Mouse (Mus musculus) neural tube, embryonic 12.5 days (tissue): ENCODE results near the gene Rtf2. TPM values are rescaled to one million over a fixed set of nuclear protein-coding genes. Genes with fewer than 3 reads are reported as not detected.

Source experiments
- ATAC-seq: fragments of 200-750 bp; cut with Nextera tagmentation; 2 replicates; pipeline ENCODE4 v1.8.0; 2017; ENCODE audit warnings: low read depth, mild to moderate bottlenecking, moderate TSS enrichment, moderate library complexity; ENCODE audit not compliant: low FRiP score
- H3K27ac ChIP-seq: fragments of 300-500 bp; sonication (generic); 2 replicates; pipeline ENCODE4 v1.5.1; 2016
- H3K27me3 ChIP-seq: fragments of 300-500 bp; sonication (generic); replicated peaks from 2 replicates; pipeline ENCODE4 v1.6.1; 2016; ENCODE audit warnings: mild to moderate bottlenecking
- H3K36me3 ChIP-seq: fragments of 300-500 bp; sonication (generic); 2 replicates; pipeline ENCODE4 v1.6.1; 2016; ENCODE audit warnings: mild to moderate bottlenecking
- H3K4me1 ChIP-seq: fragments of 300-500 bp; sonication (generic); 2 replicates; pipeline ENCODE4 v1.6.1; 2016
- H3K4me2 ChIP-seq: fragments of 300-500 bp; sonication (generic); replicated peaks from 2 replicates; pipeline ENCODE4 v1.6.1; 2016; ENCODE audit warnings: mild to moderate bottlenecking
- H3K4me3 ChIP-seq: fragments of 300-500 bp; sonication (generic); 2 replicates; pipeline ENCODE4 v1.5.1; 2016
- H3K9ac ChIP-seq: fragments of 300-500 bp; sonication (generic); 2 replicates; pipeline ENCODE4 v1.6.1; 2016; ENCODE audit warnings: mild to moderate bottlenecking
- H3K9me3 ChIP-seq: fragments of 300-500 bp; sonication (generic); 2 replicates; pipeline ENCODE4 v1.6.1; 2016; ENCODE audit warnings: mild to moderate bottlenecking
- WGBS: fragments of 180-500 bp; shearing (Covaris S2); methylation state at CpG from one replicate; pipeline ENCODE4 v1.1.7; 2016; 5-methylcytosine and 5-hydroxymethylcytosine counted together
- polyA plus RNA-seq: library from polyadenylated mRNA; unstranded; fragments of >200 nt; fragmentation: Nextera tagmentation; extraction: Ambion mirVana; gene quantifications from 2 replicates; pipeline ENCODE4 v1.2.1, GENCODE M21; 2016

The Rtf2 gene
- polyA plus RNA-seq, 1 experiment from 2014 or later = 105 TPM

- Histone ChIP-seq H3K27me3 (no peaks in the 10 kb centered on the region), H3K4me3 (no peak overlapping the region), H3K36me3 (no peaks in the 10 kb centered on the region), H3K4me2 (no peak overlapping the region), H3K4me1 (0 out of 2 replicates have a peak, but pooled peaks cover 9% of the 10 kb centered on the region), H3K9me3 (no peaks in the 10 kb centered on the region), H3K27ac (no peak overlapping the region), H3K9ac (no peak overlapping the region)
- 90% methylated on average over 2 of the region's 2 CpGs for WGBS
- ATAC-seq = no peak
Observed at GRCm38 (mm10) chr2:172410686-172411085, 29.7 kb upstream of the Rtf2 start.

GRCm38 (mm10) chr2:172411091-172411490 is 29.3 kb upstream of the Rtf2 start:
- H3K9ac ChIP-seq = no peak overlapping the region
- no peaks in the 10 kb centered on the region for H3K9me3 ChIP-seq
- no peaks in the 10 kb centered on the region for H3K27me3 ChIP-seq
- H3K27ac ChIP-seq = no peak overlapping the region
- H3K36me3 ChIP-seq = no peaks in the 10 kb centered on the region
- no peak overlapping the region for H3K4me3 ChIP-seq
- no peak overlapping the region for H3K4me2 ChIP-seq
- H3K4me1 ChIP-seq = 0 out of 2 replicates have a peak, but pooled peaks cover 9% of the 10 kb centered on the region
- WGBS = 78% methylated on average over 11 of the region's 11 CpGs
- no peak for ATAC-seq

- no peak overlapping the region for H3K9ac ChIP-seq
- no peaks in the 10 kb centered on the region for H3K9me3 ChIP-seq
- 0 out of 2 replicates have a peak, but pooled peaks cover 9% of the 10 kb centered on the region for H3K4me1 ChIP-seq
- no peaks in the 10 kb centered on the region for H3K27me3 ChIP-seq
- no peak overlapping the region for H3K27ac ChIP-seq
- no peaks in the 10 kb centered on the region for H3K36me3 ChIP-seq
- no peak overlapping the region for H3K4me3 ChIP-seq
- 25% methylated on average over 9 of the region's 9 CpGs for WGBS
- peak overlapping the region; percentile 28; the same call in 1 of the 2 replicates for H3K4me2 ChIP-seq
- peak; percentile 56 for ATAC-seq
Observed at GRCm38 (mm10) chr2:172412454-172412853, 27.9 kb upstream of the Rtf2 start.

GRCm38 (mm10) chr2:172413273-172413672 is 27.1 kb upstream of the Rtf2 start:
- Histone ChIP-seq H3K27me3 (no peaks in the 10 kb centered on the region), H3K4me2 (no peak overlapping the region), H3K9ac (no peak overlapping the region), H3K27ac (no peak overlapping the region), H3K36me3 (no peaks in the 10 kb centered on the region), H3K9me3 (no peaks in the 10 kb centered on the region), H3K4me3 (no peak overlapping the region), H3K4me1 (0 out of 2 replicates have a peak, but pooled peaks cover 9% of the 10 kb centered on the region)
- 32% methylated on average over 4 of the region's 4 CpGs for WGBS
- no peak for ATAC-seq

- H3K27ac ChIP-seq = no peak overlapping the region
- WGBS = 51% methylated on average over 5 of the region's 5 CpGs
- no peaks in the 10 kb centered on the region for H3K27me3 ChIP-seq
- no peak overlapping the region for H3K9ac ChIP-seq
- no peaks in the 10 kb centered on the region for H3K9me3 ChIP-seq
- H3K4me2 ChIP-seq = no peak overlapping the region
- H3K4me3 ChIP-seq = no peak overlapping the region
- H3K36me3 ChIP-seq = no peaks in the 10 kb centered on the region
- 0 out of 2 replicates have a peak, but pooled peaks cover 9% of the 10 kb centered on the region for H3K4me1 ChIP-seq
- no peak for ATAC-seq
Observed at GRCm38 (mm10) chr2:172413894-172414293, 26.5 kb upstream of the Rtf2 start.

- no peak overlapping the region for H3K27ac ChIP-seq
- H3K4me3 ChIP-seq = no peak overlapping the region
- H3K4me1 ChIP-seq = 0 out of 2 replicates have a peak, but pooled peaks cover 9% of the 10 kb centered on the region
- WGBS = 66% methylated on average over 12 of the region's 12 CpGs
- H3K4me2 ChIP-seq = no peak overlapping the region
- no peak for ATAC-seq
- H3K9me3 ChIP-seq = no peaks in the 10 kb centered on the region
- H3K27me3 ChIP-seq = no peaks in the 10 kb centered on the region
- H3K36me3 ChIP-seq = no peaks in the 10 kb centered on the region
- H3K9ac ChIP-seq = no peak overlapping the region
Observed at GRCm38 (mm10) chr2:172416218-172416617, 24.1 kb upstream of the Rtf2 start.

GRCm38 (mm10) chr2:172416876-172417275 is 23.5 kb upstream of the Rtf2 start:
- no peaks in the 10 kb centered on the region for H3K27me3 ChIP-seq
- no peak overlapping the region for H3K4me3 ChIP-seq
- no peaks in the 10 kb centered on the region for H3K9me3 ChIP-seq
- H3K36me3 ChIP-seq = no peaks in the 10 kb centered on the region
- no peak for ATAC-seq
- no peak overlapping the region for H3K27ac ChIP-seq
- H3K4me2 ChIP-seq = no peak overlapping the region
- 0 out of 2 replicates have a peak, but pooled peaks cover 9% of the 10 kb centered on the region for H3K4me1 ChIP-seq
- no peak overlapping the region for H3K9ac ChIP-seq
- WGBS = 87% methylated on average over 5 of the region's 5 CpGs

- WGBS = 89% methylated on average over 5 of the region's 5 CpGs
- H3K9me3 ChIP-seq = no peaks in the 10 kb centered on the region
- 0 out of 2 replicates have a peak, but pooled peaks cover 2% of the 10 kb centered on the region for H3K4me1 ChIP-seq
- no peak overlapping the region for H3K4me2 ChIP-seq
- H3K4me3 ChIP-seq = no peak overlapping the region
- no peaks in the 10 kb centered on the region for H3K27me3 ChIP-seq
- H3K9ac ChIP-seq = no peak overlapping the region
- H3K27ac ChIP-seq = no peak overlapping the region
- ATAC-seq = no peak
- H3K36me3 ChIP-seq = no peaks in the 10 kb centered on the region
Observed at GRCm38 (mm10) chr2:172418208-172418607, 22.1 kb upstream of the Rtf2 start.

GRCm38 (mm10) chr2:172430609-172431008 is 9.7 kb upstream of the Rtf2 start:
- no peaks in the 10 kb centered on the region for H3K4me1 ChIP-seq
- H3K9ac ChIP-seq = no peak overlapping the region
- WGBS = 89% methylated on average over 1 of the region's 1 CpGs
- no peak overlapping the region for H3K4me3 ChIP-seq
- no peak for ATAC-seq
- H3K4me2 ChIP-seq = no peak overlapping the region
- no peaks in the 10 kb centered on the region for H3K9me3 ChIP-seq
- H3K27ac ChIP-seq = no peak overlapping the region
- no peaks in the 10 kb centered on the region; the same call in 1 of the 2 replicates for H3K27me3 ChIP-seq
- no peaks in the 10 kb centered on the region for H3K36me3 ChIP-seq

- no peak overlapping the region for H3K9ac ChIP-seq
- WGBS = 56% methylated on average over 5 of the region's 5 CpGs
- H3K9me3 ChIP-seq = no peaks in the 10 kb centered on the region
Observed at GRCm38 (mm10) chr2:172433746-172434145, 6.6 kb upstream of the Rtf2 start.

GRCm38 (mm10) chr2:172437371-172437952 is 2.9 kb upstream of the Rtf2 start:
- peaks cover 19% of the 10 kb centered on the region for H3K4me1 ChIP-seq
- 69% methylated on average over 16 of the region's 16 CpGs for WGBS
- H3K9me3 ChIP-seq = no peaks in the 10 kb centered on the region
- H3K27me3 ChIP-seq = no peaks in the 10 kb centered on the region
- no peak overlapping the region for H3K27ac ChIP-seq
- H3K36me3 ChIP-seq = no peaks in the 10 kb centered on the region
- no peak for ATAC-seq
- no peak overlapping the region for H3K9ac ChIP-seq
- no peak overlapping the region for H3K4me2 ChIP-seq
- no peak overlapping the region for H3K4me3 ChIP-seq

More at GRCm38 (mm10) chr2:172433746-172434145, 6.6 kb upstream of the Rtf2 start:
- no peak overlapping the region for H3K27ac ChIP-seq
- no peak overlapping the region for H3K4me3 ChIP-seq
- no peaks in the 10 kb centered on the region for H3K27me3 ChIP-seq
- H3K4me1 ChIP-seq = no peaks in the 10 kb centered on the region
- no peak overlapping the region for H3K4me2 ChIP-seq
- no peaks in the 10 kb centered on the region for H3K36me3 ChIP-seq
- ATAC-seq = no peak

GRCm38 (mm10) chr2:172440640-172441005 is 267 bp downstream of the Rtf2 start:
- ATAC-seq = peak; percentile 81
- 1% methylated on average over 21 of the region's 21 CpGs for WGBS
- H3K4me2 ChIP-seq = peak overlapping the region; percentile 94
- H3K4me1 ChIP-seq = peaks cover 19% of the 10 kb centered on the region
- H3K27ac ChIP-seq = no peak overlapping the region
- H3K27me3 ChIP-seq = no peaks in the 10 kb centered on the region
- H3K9me3 ChIP-seq = no peaks in the 10 kb centered on the region
- peaks cover 10% of the 10 kb centered on the region for H3K36me3 ChIP-seq
- H3K4me3 ChIP-seq = peak overlapping the region; percentile 64
- H3K9ac ChIP-seq = peak overlapping the region; percentile 67

GRCm38 (mm10) chr2:172441176-172441575 is 820 bp downstream of the Rtf2 start:
- H3K27me3 ChIP-seq = no peaks in the 10 kb centered on the region
- H3K4me3 ChIP-seq = peak overlapping the region; percentile 64
- peak overlapping the region; percentile 94 for H3K4me2 ChIP-seq
- WGBS = 30% methylated on average over 6 of the region's 6 CpGs
- peak overlapping the region; percentile 67 for H3K9ac ChIP-seq
- H3K9me3 ChIP-seq = no peaks in the 10 kb centered on the region
- ATAC-seq = no peak
- peaks cover 15% of the 10 kb centered on the region for H3K36me3 ChIP-seq
- peaks cover 19% of the 10 kb centered on the region for H3K4me1 ChIP-seq
- H3K27ac ChIP-seq = no peak overlapping the region
